Mouse (Mus musculus) midbrain, postnatal 0 days (tissue): ENCODE measurements around the gene Lrmda. TPM values are rescaled to one million over a fixed set of nuclear protein-coding genes. Genes with fewer than 3 reads are reported as not detected.

Experiments
- ATAC-seq: fragments of 200-750 bp; cut with Nextera tagmentation; 2 replicates; pipeline ENCODE4 v1.8.0; 2017; ENCODE audit warnings: moderate number of reproducible peaks, mild to moderate bottlenecking, moderate TSS enrichment, moderate library complexity; ENCODE audit not compliant: low FRiP score
- DNase-seq: peaks from one replicate; pipeline ENCODE4 v3.0.0-alpha.2; 2015; ENCODE audit warnings: low spot score
- H3K27ac ChIP-seq: fragments of 300-500 bp; sonication (generic); 2 replicates; pipeline ENCODE4 v1.5.1; 2014; ENCODE audit warnings: low read depth, mild to moderate bottlenecking, low read length, mixed read lengths
- H3K27me3 ChIP-seq: fragments of 300-500 bp; sonication (generic); 2 replicates; pipeline ENCODE4 v1.6.1; 2014; ENCODE audit warnings: low read length, control low read depth, mixed read lengths; ENCODE audit not compliant: insufficient read depth
- H3K36me3 ChIP-seq: fragments of 300-500 bp; sonication (generic); 2 replicates; pipeline ENCODE4 v1.6.1; 2014; ENCODE audit warnings: low read length, control low read depth, mixed read lengths; ENCODE audit not compliant: insufficient read depth
- H3K4me1 ChIP-seq: fragments of 300-500 bp; sonication (generic); 2 replicates; pipeline ENCODE4 v1.6.1; 2014; ENCODE audit warnings: mild to moderate bottlenecking, control low read depth, antibody characterized with exemption, low read length, mixed read lengths; ENCODE audit not compliant: insufficient read depth
- H3K4me2 ChIP-seq: fragments of 300-500 bp; sonication (generic); 2 replicates; pipeline ENCODE4 v1.6.1; 2014; ENCODE audit warnings: low read depth, mild to moderate bottlenecking, low read length, mixed read lengths; ENCODE audit not compliant: poor library complexity, severe bottlenecking
- H3K4me3 ChIP-seq: fragments of 300-500 bp; sonication (generic); 2 replicates; pipeline ENCODE4 v1.5.1; 2014; ENCODE audit warnings: low read depth, mild to moderate bottlenecking, low read length, moderate library complexity
- H3K9ac ChIP-seq: fragments of 300-500 bp; sonication (generic); replicated peaks from 2 replicates; pipeline ENCODE4 v1.6.1; 2014; ENCODE audit warnings: mild to moderate bottlenecking, low read length, moderate library complexity, mixed read lengths; ENCODE audit not compliant: poor library complexity, severe bottlenecking
- H3K9me3 ChIP-seq: fragments of 300-500 bp; sonication (generic); 2 replicates; pipeline ENCODE4 v1.6.1; 2016; ENCODE audit warnings: low read length, control low read depth
- CTCF ChIP-seq: IDR thresholded peaks from 2 replicates; pipeline ENCODE4 v1.5.1; 2016; ENCODE audit warnings: antibody characterized with exemption, mild to moderate bottlenecking
- WGBS: fragments of 180-500 bp; shearing (Covaris S2); extraction: QIAGEN DNeasy Blood & Tissue Kit; methylation state at CpG from one replicate; pipeline ENCODE4 v1.1.7; 2014; 5-methylcytosine and 5-hydroxymethylcytosine counted together
- polyA plus RNA-seq: library from polyadenylated mRNA; unstranded; fragments of >200 nt; fragmentation: Nextera tagmentation; extraction: Ambion mirVana; gene quantifications from 2 replicates; pipeline ENCODE4 v1.2.1, GENCODE M21; 2015
- total RNA-seq: library from RNA; depleted of rRNA; stranded (reverse); fragments of >200 nt; gene quantifications from 2 replicates; pipeline ENCODE4 v1.2.3, GENCODE M21; 2014

The Lrmda gene
- total and polyA plus RNA-seq, 2 experiments from 2014 or later = 0.35 TPM; not detected in 1

DNA sequence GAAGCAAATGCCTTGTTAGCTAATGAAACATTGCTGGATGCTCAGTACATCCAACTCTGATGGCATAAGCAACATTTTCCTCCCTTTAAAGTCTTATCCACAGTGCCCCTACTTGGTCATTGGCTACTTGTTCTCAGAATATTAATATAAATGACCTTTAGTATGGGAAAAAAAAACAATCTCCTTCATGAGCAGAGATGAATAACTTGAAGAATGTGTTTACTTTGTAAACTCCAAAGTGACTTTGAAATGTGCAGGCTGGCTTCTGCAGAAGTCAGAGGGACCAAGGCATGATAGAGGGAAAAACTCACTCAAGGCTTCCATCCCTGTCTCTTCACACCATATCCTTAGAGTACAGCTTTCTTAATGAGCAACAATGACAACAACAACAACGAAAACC is 202.5 kb downstream of the Lrmda start:
- 85% methylated on average over 1 of the region's 1 CpGs for WGBS
- no peak overlapping the region for H3K4me2 ChIP-seq
- DNase-seq = no peak
- no peak overlapping the region for H3K9ac ChIP-seq
- H3K4me1 ChIP-seq = no peaks in the 10 kb centered on the region
- no peak for ATAC-seq
- no peak overlapping the region for H3K4me3 ChIP-seq
- H3K36me3 ChIP-seq = no peaks in the 10 kb centered on the region
- H3K27me3 ChIP-seq = no peaks in the 10 kb centered on the region
- H3K9me3 ChIP-seq = no peaks in the 10 kb centered on the region
- no peak overlapping the region for H3K27ac ChIP-seq
- TF ChIP-seq CTCF = no peak

DNA sequence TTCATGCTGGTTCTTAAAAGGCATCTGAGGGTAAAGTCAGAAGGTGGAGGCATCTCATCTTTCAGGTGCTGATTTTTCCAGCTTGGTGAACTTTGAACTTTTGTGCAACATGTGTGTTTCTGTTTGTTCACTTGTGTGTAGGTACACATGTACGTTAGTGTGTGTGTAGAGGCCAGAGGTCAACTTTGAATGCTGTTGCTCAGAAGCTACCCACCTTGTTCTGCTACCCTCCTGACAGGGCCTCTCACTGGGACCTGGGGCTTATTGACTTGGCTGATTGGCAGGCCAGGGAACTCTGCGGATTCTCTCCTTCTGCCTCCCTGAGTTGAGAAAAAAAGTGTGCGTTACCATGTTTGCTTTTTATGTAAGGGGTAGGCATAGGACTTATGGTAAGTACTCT is 203.1 kb downstream of the Lrmda start:
- ATAC-seq (no peak), DNase-seq (no peak)
- no peak for TF ChIP-seq CTCF
- Histone ChIP-seq H3K4me2 (no peak overlapping the region), H3K27ac (no peak overlapping the region), H3K27me3 (no peaks in the 10 kb centered on the region), H3K4me3 (no peak overlapping the region), H3K9ac (no peak overlapping the region), H3K4me1 (no peaks in the 10 kb centered on the region), H3K36me3 (no peaks in the 10 kb centered on the region), H3K9me3 (no peaks in the 10 kb centered on the region)
- WGBS = 89% methylated on average over 3 of the region's 3 CpGs

DNA sequence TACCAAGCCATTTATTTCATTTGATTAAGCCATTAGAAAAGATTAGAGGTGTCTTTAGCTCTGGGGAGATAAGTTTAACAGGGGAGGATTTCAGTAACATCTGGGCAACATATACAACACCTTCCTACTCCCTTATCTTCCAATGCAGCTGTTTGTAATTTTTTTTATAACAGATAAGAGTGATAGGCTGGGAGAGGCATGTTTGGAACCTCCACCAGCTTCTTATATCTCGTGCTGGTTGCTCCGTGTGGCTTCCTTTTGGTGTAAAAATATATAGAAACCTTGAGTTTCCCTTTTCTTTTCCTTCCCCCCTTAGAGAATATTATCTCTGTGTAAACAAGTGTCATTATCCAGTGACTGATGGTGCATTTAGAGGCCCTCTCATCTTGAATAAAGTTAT is 206.7 kb downstream of the Lrmda start:
- Histone ChIP-seq H3K4me1 (no peaks in the 10 kb centered on the region), H3K4me3 (no peak overlapping the region), H3K9ac (no peak overlapping the region), H3K36me3 (no peaks in the 10 kb centered on the region), H3K27ac (no peak overlapping the region), H3K27me3 (no peaks in the 10 kb centered on the region), H3K4me2 (no peak overlapping the region), H3K9me3 (no peaks in the 10 kb centered on the region)
- 86% methylated on average over 2 of the region's 2 CpGs for WGBS
- no peak for DNase-seq
- TF ChIP-seq CTCF = no peak
- ATAC-seq = no peak

DNA sequence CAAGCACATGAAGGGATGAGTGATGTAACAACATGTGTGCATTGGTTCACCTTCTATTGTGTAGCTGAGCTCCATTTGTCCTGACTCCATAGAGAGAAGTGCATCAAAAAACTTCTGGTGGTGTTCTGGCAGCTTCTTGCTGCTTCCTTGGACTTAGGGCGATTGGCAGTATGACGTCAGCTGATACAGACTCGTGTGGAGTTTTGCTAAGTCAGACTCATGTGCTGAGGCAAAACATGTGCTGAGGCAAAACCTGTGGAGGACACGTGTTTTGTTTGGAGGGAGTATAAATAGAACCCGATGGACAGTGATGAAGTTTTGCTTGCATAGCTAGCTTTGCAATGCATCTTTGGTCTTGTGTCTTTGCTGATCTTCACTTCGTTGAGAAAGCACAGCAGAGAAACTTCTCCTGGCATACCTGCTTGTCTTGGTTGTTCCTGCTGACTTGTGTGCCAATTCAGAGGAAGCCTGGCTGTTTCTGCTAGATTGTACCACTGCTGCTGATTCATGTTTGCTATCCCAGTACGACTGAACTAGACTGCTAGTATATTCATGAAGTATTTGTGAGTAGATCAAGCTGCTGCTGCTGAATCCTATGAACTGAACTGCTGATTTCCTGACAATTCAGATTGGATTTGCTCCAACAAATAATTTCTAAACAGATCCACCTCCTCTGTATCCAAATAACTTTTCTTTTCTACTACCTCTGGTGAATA is 208.9 kb downstream of the Lrmda start:
- 87% methylated on average over 7 of the region's 7 CpGs for WGBS
- Histone ChIP-seq H3K36me3 (no peaks in the 10 kb centered on the region), H3K4me1 (no peaks in the 10 kb centered on the region)

DNA sequence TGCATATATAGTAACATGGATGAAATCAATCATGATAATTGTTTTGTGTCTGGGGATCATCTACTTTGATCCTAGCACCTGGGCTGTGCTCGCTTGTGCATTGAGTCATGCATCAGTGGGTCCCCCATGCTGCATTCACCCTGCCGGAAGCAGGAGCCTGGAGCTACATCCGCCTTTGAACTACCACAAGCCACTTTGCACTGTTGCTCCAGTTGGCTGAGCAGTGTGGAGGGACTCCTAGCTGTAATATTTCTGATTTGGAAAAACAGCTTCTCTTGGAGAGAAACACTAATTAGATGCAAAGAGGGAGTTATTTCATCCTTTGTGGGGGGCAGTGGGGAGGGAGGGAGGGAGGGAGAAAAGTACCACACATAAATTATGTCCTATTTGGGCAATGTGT is 220.8 kb downstream of the Lrmda start:
- no peak overlapping the region for H3K4me3 ChIP-seq
- no peak for ATAC-seq
- no peaks in the 10 kb centered on the region for H3K36me3 ChIP-seq
- H3K9ac ChIP-seq = no peak overlapping the region
- no peaks in the 10 kb centered on the region for H3K9me3 ChIP-seq
- H3K4me2 ChIP-seq = no peak overlapping the region
- DNase-seq = no peak
- H3K27me3 ChIP-seq = no peaks in the 10 kb centered on the region
- WGBS = 30% methylated on average over 3 of the region's 3 CpGs
- no peak for TF ChIP-seq CTCF
- H3K4me1 ChIP-seq = no peaks in the 10 kb centered on the region
- H3K27ac ChIP-seq = no peak overlapping the region

More for the DNA sequence above, 208.9 kb downstream of the Lrmda start:
- Histone ChIP-seq H3K4me3 (no peak overlapping the region), H3K4me2 (no peak overlapping the region), H3K9ac (no peak overlapping the region), H3K27ac (no peak overlapping the region), H3K27me3 (no peaks in the 10 kb centered on the region), H3K9me3 (no peaks in the 10 kb centered on the region)
- TF ChIP-seq CTCF = no peak
- no peak for ATAC-seq
- DNase-seq = no peak

DNA sequence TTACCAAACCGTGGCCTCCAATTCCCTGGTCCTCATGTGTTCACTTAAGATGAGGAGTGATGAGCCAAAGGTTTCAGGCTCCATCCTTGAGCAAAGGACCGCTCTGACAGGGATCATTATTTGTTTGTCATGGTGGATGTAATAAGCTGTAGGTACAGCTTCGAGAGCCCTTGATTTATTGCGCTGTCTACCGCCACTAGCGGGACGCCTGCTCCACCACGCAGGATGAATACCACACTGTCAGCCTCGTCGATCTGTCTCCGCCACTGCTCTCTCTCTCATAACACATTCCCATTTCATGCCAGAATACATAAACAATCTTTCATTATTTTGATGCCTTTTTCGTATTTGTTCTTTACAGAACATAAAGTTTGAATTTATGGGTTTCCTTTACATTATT is 235.9 kb downstream of the Lrmda start:
- Histone ChIP-seq H3K36me3 (no peaks in the 10 kb centered on the region), H3K4me1 (no peaks in the 10 kb centered on the region), H3K9me3 (no peaks in the 10 kb centered on the region), H3K9ac (no peak overlapping the region), H3K4me2 (no peak overlapping the region), H3K27me3 (no peaks in the 10 kb centered on the region), H3K27ac (no peak overlapping the region), H3K4me3 (no peak overlapping the region)
- no peak for TF ChIP-seq CTCF
- ATAC-seq (no peak), DNase-seq (no peak)
- 80% methylated on average over 12 of the region's 12 CpGs for WGBS
